Mouse (Mus musculus) ovary, postnatal 36 days (tissue): ENCODE data around the gene 1700019D03Rik.

Experiments
- DNase-seq: peaks from one replicate; pipeline ENCODE4 v3.0.0; 2022; ENCODE audit warnings: low spot score, mixed read lengths

The 1700019D03Rik gene

GRCm38 (mm10) chr1:53020079-53020478 lies at the start of gene 1700019D03Rik:
Gene 1700019D03Rik (minus strand): TSS chr1:53020179.
- no peak for DNase-seq

DNA sequence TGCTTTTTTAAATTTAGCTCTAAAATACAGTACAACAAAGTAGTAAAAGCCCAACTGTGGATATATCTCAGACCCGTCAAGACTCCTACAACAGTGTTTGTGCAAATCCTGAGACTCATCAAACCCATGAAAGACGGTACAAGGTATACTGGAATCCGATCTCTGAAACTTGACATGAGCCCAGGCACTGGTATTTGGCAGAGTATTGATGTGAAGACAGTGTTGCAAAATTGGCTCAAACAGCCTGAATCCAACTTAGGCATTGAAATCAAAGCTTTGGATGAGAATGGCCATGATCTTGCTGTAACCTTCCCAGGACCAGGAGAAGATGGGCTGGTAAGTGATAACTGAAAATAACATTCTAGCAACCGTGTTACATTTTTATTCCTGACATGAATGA lies 43.9 kb upstream of the 1700019D03Rik start:
- no peak for DNase-seq

GRCm38 (mm10) chr1:53061871-53062608 lies 42.1 kb upstream of the 1700019D03Rik start:
- DNase-seq = no peak

GRCm38 (mm10) chr1:53061340-53061739 lies 41.4 kb upstream of the 1700019D03Rik start, which contains the start of gene Mstn:
Gene Mstn (plus strand): TSS chr1:53061640.
- no peak for DNase-seq

GRCm38 (mm10) chr1:53060499-53060898 lies 40.5 kb upstream of the 1700019D03Rik start:
- no peak for DNase-seq

- DNase-seq = no peak
Measured at GRCm38 (mm10) chr1:53059106-53059505, 39.1 kb upstream of the 1700019D03Rik start.

DNA sequence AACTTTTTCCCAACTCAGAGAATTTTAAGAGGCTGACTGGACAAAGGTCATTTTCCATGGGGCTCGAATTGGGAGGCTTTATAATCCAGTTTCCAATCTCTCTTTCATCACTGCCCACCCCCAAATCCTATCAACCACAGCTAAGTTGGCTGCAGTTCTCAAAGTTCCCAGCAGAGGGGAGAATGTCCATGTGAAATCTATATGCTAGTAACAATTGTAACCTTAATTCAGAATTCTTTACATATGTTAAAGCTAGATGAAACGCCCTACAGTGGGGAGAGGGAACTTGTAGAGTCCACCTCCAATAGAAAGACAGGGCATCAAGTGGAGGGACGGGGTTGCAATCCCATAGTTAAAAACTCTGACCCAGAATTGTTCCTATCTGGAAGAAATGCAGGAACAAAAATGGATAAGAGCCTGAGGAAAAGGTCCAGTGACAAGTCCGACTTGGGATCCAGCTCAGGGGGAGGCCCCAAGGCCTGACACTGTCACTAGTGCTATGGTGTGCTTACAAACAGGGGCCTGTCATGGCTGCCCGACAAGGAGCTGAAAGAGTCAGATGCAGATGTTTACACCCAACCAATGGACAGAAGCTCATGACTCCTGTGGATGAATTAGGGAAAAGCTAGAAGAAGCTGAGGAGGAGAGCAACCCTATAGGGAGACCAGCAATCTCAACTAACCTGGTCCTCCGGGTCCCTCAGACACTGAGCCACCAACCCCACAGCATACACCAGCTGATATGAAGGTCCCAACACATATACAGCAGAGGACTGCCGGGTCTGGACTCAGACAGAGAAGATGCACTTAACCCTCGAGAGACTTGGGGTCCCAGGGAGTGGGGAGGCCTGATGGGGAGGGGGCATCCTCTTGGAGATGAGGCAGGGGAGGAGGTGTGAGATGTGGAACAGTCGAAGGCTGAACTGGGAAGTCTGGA lies 33.4 kb upstream of the 1700019D03Rik start:
- DNase-seq = peak; percentile 30

DNA sequence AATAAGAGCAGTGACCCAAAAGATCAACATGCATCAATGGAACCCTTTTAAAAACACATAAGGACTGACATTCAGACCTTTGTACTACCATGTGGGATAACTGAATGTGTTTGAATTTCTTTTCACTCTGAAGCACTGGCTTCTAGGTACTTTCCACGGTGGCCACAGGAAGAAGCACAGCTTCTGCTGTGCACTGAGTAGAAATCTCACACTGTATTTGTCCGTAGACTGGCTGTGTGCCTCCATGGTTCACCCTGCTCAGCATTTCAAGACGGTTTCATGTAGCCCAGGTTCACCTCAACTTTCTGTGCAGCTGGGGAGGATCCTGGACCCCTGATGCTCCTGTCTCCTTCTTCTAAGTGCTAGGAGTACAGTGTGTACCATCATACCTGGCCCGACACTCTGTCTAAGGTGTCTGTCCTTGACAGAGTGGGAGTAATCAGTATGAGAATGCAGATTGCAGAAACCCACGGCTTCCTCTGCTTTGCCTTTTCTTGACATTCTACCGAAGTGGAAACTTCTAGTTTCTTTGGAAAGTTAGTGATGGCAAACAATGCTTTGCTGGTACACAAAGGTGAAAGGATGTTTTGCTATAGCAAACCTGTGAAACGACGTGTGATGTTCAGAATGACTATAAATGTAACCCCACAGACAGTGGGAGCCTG lies 29.9 kb upstream of the 1700019D03Rik start:
- DNase-seq = no peak

GRCm38 (mm10) chr1:53037443-53037871 lies 17.5 kb upstream of the 1700019D03Rik start:
- DNase-seq = no peak

GRCm38 (mm10) chr1:53032550-53032949 lies 12.6 kb upstream of the 1700019D03Rik start:
- DNase-seq = no peak

GRCm38 (mm10) chr1:53018746-53019505 lies 1.1 kb downstream of the 1700019D03Rik start:
- no peak for DNase-seq

GRCm38 (mm10) chr1:53015606-53016005 lies 4.4 kb downstream of the 1700019D03Rik start:
- no peak for DNase-seq

GRCm38 (mm10) chr1:53014716-53015115 lies 5.3 kb downstream of the 1700019D03Rik start:
- no peak for DNase-seq

- no peak for DNase-seq
Measured at GRCm38 (mm10) chr1:52986692-52987091, 33.3 kb downstream of the 1700019D03Rik start.

- DNase-seq = no peak
Measured at GRCm38 (mm10) chr1:52973198-52973597, 46.8 kb downstream of the 1700019D03Rik start.

DNA sequence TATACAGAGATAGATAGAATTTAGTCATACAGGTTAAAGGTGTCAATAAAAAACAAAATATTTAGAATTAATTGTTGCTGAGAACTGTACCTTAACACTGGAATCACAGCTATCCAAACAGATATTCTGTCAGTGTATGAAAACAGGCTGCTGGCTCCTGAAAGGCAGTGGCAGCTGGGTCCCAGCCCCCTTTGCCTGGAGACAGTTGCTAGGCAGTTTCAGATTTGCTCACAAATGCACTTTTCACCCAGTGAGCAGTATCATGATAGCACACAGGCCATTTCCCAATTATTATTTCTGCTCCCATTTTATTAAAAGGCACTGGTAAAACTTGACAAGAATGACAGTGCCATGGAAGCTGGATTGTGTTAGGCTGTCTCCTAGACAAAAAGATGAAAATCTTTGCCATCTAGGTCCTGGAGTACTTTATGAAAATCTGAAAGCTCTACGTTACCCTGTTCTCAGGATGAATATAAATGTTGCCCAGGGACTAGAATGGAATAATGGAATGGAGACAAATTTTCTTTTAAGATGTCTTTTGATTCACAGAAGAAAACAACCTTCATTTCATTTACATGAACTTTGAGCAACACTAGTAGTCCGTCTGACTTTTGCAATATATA lies 48.0 kb downstream of the 1700019D03Rik start:
- DNase-seq = no peak

- DNase-seq = no peak
Measured at GRCm38 (mm10) chr1:52964581-52964980, 55.4 kb downstream of the 1700019D03Rik start.

GRCm38 (mm10) chr1:52963097-52963496 lies 56.9 kb downstream of the 1700019D03Rik start:
- DNase-seq = no peak

- no peak for DNase-seq
Measured at GRCm38 (mm10) chr1:52960191-52960590, 59.8 kb downstream of the 1700019D03Rik start.

GRCm38 (mm10) chr1:52956746-52957145 lies 63.2 kb downstream of the 1700019D03Rik start:
- no peak for DNase-seq

GRCm38 (mm10) chr1:52955102-52955501 lies 64.9 kb downstream of the 1700019D03Rik start:
- DNase-seq = peak; percentile 36
